Mouse (Mus musculus) intestine, embryonic 14.5 days (tissue): ENCODE data around the gene Mafb. TPM values are rescaled to one million over a fixed set of nuclear protein-coding genes. Genes with fewer than 3 reads are reported as not detected.

Experiments used
- ATAC-seq: fragments of 200-750 bp; cut with Nextera tagmentation; replicated peaks from 2 replicates; pipeline ENCODE4 v1.8.0; 2017; ENCODE audit warnings: low read depth, moderate number of reproducible peaks, moderate TSS enrichment, moderate library complexity; ENCODE audit not compliant: low FRiP score, low TSS enrichment
- DNase-seq: peaks from one replicate; pipeline ENCODE4 v3.0.0-alpha.2; 2018; ENCODE audit warnings: low spot score
- H3K27ac ChIP-seq: fragments of 300-500 bp; sonication (generic); 2 replicates; pipeline ENCODE4 v1.5.1; 2014; ENCODE audit warnings: low read depth, mild to moderate bottlenecking, control low read depth
- H3K27me3 ChIP-seq: fragments of 300-500 bp; sonication (generic); replicated peaks from 2 replicates; pipeline ENCODE4 v1.6.1; 2014; ENCODE audit warnings: low read length, control low read depth; ENCODE audit not compliant: control insufficient read depth, insufficient read depth
- H3K36me3 ChIP-seq: fragments of 300-500 bp; sonication (generic); 2 replicates; pipeline ENCODE4 v1.6.1; 2014; ENCODE audit warnings: low read length, control low read depth; ENCODE audit not compliant: control insufficient read depth, insufficient read depth
- H3K4me1 ChIP-seq: fragments of 300-500 bp; sonication (generic); replicated peaks from 2 replicates; pipeline ENCODE4 v1.6.1; 2014; ENCODE audit warnings: low read length, control low read depth, mixed read lengths; ENCODE audit not compliant: control insufficient read depth, insufficient read depth
- H3K4me2 ChIP-seq: fragments of 300-500 bp; sonication (generic); 2 replicates; pipeline ENCODE4 v1.6.1; 2014; ENCODE audit warnings: low read length
- H3K4me3 ChIP-seq: fragments of 300-500 bp; sonication (generic); 2 replicates; pipeline ENCODE4 v1.5.1; 2014; ENCODE audit warnings: low read depth, low read length, control low read depth, mixed read lengths
- H3K9ac ChIP-seq: fragments of 300-500 bp; sonication (generic); 2 replicates; pipeline ENCODE4 v1.6.1; 2014; ENCODE audit warnings: mild to moderate bottlenecking, low read length
- H3K9me3 ChIP-seq: fragments of 300-500 bp; sonication (generic); 2 replicates; pipeline ENCODE4 v1.6.1; 2016; ENCODE audit warnings: low read length, control low read depth; ENCODE audit not compliant: control insufficient read depth
- WGBS: fragments of 180-500 bp; shearing (Covaris S2); extraction: QIAGEN DNeasy Blood & Tissue Kit; methylation state at CpG from one replicate; pipeline ENCODE4 v1.1.7; 2014; 5-methylcytosine and 5-hydroxymethylcytosine counted together
- polyA plus RNA-seq: library from polyadenylated mRNA; unstranded; fragments of >200 nt; fragmentation: Nextera tagmentation; extraction: Ambion mirVana; gene quantifications from 2 replicates; pipeline ENCODE4 v1.2.1, GENCODE M21; 2014

Gene Mafb
- polyA plus RNA-seq, 1 experiment from 2014 or later, result 3.5 TPM

- Histone ChIP-seq H3K4me2 (no peak overlapping the region), H3K27ac (no peak overlapping the region), H3K9ac (no peak overlapping the region), H3K4me1 (no peaks in the 10 kb centered on the region; the same call in 1 of the 2 replicates), H3K9me3 (no peaks in the 10 kb centered on the region), H3K36me3 (no peaks in the 10 kb centered on the region), H3K4me3 (no peak overlapping the region), H3K27me3 (peaks cover 68% of the 10 kb centered on the region)
- 21% methylated on average over 4 of the region's 4 CpGs for WGBS
- DNase-seq, result no peak
- no peak for ATAC-seq
Observed at GRCm38 (mm10) chr2:160357442-160357841, 9.4 kb downstream of the Mafb start.

GRCm38 (mm10) chr2:160356132-160356531 lies 10.7 kb downstream of the Mafb start:
- WGBS, result 50% methylated on average over 5 of the region's 5 CpGs
- Histone ChIP-seq H3K4me3 (no peak overlapping the region), H3K27ac (no peak overlapping the region), H3K9me3 (no peaks in the 10 kb centered on the region), H3K4me1 (no peaks in the 10 kb centered on the region; the same call in 1 of the 2 replicates), H3K36me3 (no peaks in the 10 kb centered on the region), H3K27me3 (peaks cover 56% of the 10 kb centered on the region), H3K4me2 (no peak overlapping the region), H3K9ac (no peak overlapping the region)
- ATAC-seq (no peak), DNase-seq (no peak)

GRCm38 (mm10) chr2:160354319-160354718 lies 12.5 kb downstream of the Mafb start:
- DNase-seq (no peak), ATAC-seq (no peak)
- no peak overlapping the region for H3K4me3 ChIP-seq
- no peaks in the 10 kb centered on the region for H3K36me3 ChIP-seq
- H3K9me3 ChIP-seq, result no peaks in the 10 kb centered on the region
- H3K27me3 ChIP-seq, result peaks cover 38% of the 10 kb centered on the region
- no peak overlapping the region for H3K4me2 ChIP-seq
- no peak overlapping the region for H3K27ac ChIP-seq
- no peak overlapping the region for H3K9ac ChIP-seq
- H3K4me1 ChIP-seq, result no peaks in the 10 kb centered on the region; the same call in 1 of the 2 replicates
- 57% methylated on average over 2 of the region's 2 CpGs for WGBS

- H3K9ac ChIP-seq, result no peak overlapping the region
- H3K36me3 ChIP-seq, result no peaks in the 10 kb centered on the region
- peak overlapping the region; percentile 16; the same call in 1 of the 2 replicates for H3K27ac ChIP-seq
- peaks cover 30% of the 10 kb centered on the region for H3K27me3 ChIP-seq
- 27% methylated on average over 2 of the region's 2 CpGs for WGBS
- H3K4me3 ChIP-seq, result no peak overlapping the region
- ATAC-seq, result peak; percentile 82
- H3K4me1 ChIP-seq, result peaks cover 4% of the 10 kb centered on the region
- DNase-seq, result no peak
- no peaks in the 10 kb centered on the region for H3K9me3 ChIP-seq
- no peak overlapping the region for H3K4me2 ChIP-seq
Observed at GRCm38 (mm10) chr2:160353581-160353980, 13.3 kb downstream of the Mafb start.

- ATAC-seq, result no peak
- Histone ChIP-seq H3K9ac (no peak overlapping the region), H3K4me1 (peaks cover 4% of the 10 kb centered on the region), H3K36me3 (no peaks in the 10 kb centered on the region), H3K4me2 (no peak overlapping the region), H3K9me3 (no peaks in the 10 kb centered on the region), H3K4me3 (no peak overlapping the region), H3K27me3 (peaks cover 12% of the 10 kb centered on the region), H3K27ac (no peak overlapping the region)
- 50% methylated on average over 8 of the region's 8 CpGs for WGBS
- DNase-seq, result no peak
Observed at GRCm38 (mm10) chr2:160351038-160351574, 15.8 kb downstream of the Mafb start.

- ATAC-seq (no peak), DNase-seq (no peak)
- WGBS, result 31% methylated on average over 4 of the region's 4 CpGs
- 0 out of 2 replicates have a peak, but pooled peaks cover 5% of the 10 kb centered on the region for H3K27me3 ChIP-seq
- H3K4me2 ChIP-seq, result no peak overlapping the region
- H3K27ac ChIP-seq, result no peak overlapping the region
- no peaks in the 10 kb centered on the region for H3K9me3 ChIP-seq
- no peak overlapping the region for H3K9ac ChIP-seq
- H3K4me3 ChIP-seq, result no peak overlapping the region
- peaks cover 4% of the 10 kb centered on the region for H3K4me1 ChIP-seq
- H3K36me3 ChIP-seq, result no peaks in the 10 kb centered on the region
Observed at GRCm38 (mm10) chr2:160349578-160349977, 17.3 kb downstream of the Mafb start.

GRCm38 (mm10) chr2:160348796-160349195 lies 18.1 kb downstream of the Mafb start:
- 31% methylated on average over 7 of the region's 7 CpGs for WGBS
- Histone ChIP-seq H3K9ac (no peak overlapping the region), H3K4me2 (no peak overlapping the region), H3K27me3 (0 out of 2 replicates have a peak, but pooled peaks cover 5% of the 10 kb centered on the region), H3K36me3 (no peaks in the 10 kb centered on the region), H3K27ac (no peak overlapping the region), H3K9me3 (no peaks in the 10 kb centered on the region), H3K4me1 (peaks cover 4% of the 10 kb centered on the region), H3K4me3 (no peak overlapping the region)
- ATAC-seq (0 out of 2 replicates have a peak, but pooled peaks have one; percentile 4), DNase-seq (no peak)

GRCm38 (mm10) chr2:160348072-160348604 lies 18.7 kb downstream of the Mafb start:
- H3K27ac ChIP-seq, result no peak overlapping the region
- H3K4me1 ChIP-seq, result peaks cover 4% of the 10 kb centered on the region; the same call in 1 of the 2 replicates
- 0 out of 2 replicates have a peak, but pooled peaks cover 5% of the 10 kb centered on the region for H3K27me3 ChIP-seq
- no peak overlapping the region for H3K4me2 ChIP-seq
- no peak overlapping the region for H3K4me3 ChIP-seq
- no peaks in the 10 kb centered on the region for H3K36me3 ChIP-seq
- no peak for DNase-seq
- no peaks in the 10 kb centered on the region for H3K9me3 ChIP-seq
- WGBS, result 60% methylated on average over 4 of the region's 4 CpGs
- H3K9ac ChIP-seq, result no peak overlapping the region
- no peak for ATAC-seq

- Histone ChIP-seq H3K27me3 (no peaks in the 10 kb centered on the region), H3K4me2 (no peak overlapping the region), H3K9me3 (no peaks in the 10 kb centered on the region), H3K36me3 (no peaks in the 10 kb centered on the region), H3K4me1 (peaks cover 4% of the 10 kb centered on the region; the same call in 1 of the 2 replicates), H3K9ac (no peak overlapping the region), H3K27ac (no peak overlapping the region), H3K4me3 (no peak overlapping the region)
- no peak for DNase-seq
- ATAC-seq, result no peak
Observed at GRCm38 (mm10) chr2:160345644-160346043, 21.2 kb downstream of the Mafb start.
